Mouse (Mus musculus): Measurements from ENCODE around the gene Nbr1.

DNA sequence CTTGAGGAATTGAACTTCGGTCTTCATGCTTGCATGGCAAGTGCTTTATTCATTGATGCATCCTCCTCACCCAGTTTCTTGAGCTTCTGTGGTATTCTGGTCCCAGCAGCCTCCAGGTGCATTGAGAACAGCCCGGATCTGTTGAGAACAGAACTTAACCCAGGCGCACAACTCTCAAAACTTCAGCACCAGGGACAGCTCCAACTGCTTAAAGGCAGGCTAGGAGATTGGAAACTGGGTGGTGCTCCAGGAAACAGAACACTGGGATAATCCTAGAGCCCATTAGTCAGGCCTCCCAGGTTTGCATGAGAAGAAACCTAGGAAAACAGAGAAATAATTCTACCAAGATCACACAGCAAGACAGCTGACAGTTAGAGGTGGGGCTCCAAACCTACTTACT lies 50.5 kb downstream of the Nbr1 start:
- TF ChIP-seq CTCF (IDR thresholded peaks at IDR 0.05; ENCODE audit: borderline replicate concordance, insufficient read depth, low read depth, low read length): no peak
- no peak for TF ChIP-seq POLR2A (IDR thresholded peaks at IDR 0.05; ENCODE audit: borderline replicate concordance, insufficient read depth, low read length)

Data from cerebellum, adult 2 months (tissue).